Mouse (Mus musculus): ENCODE measurements around the gene BC034090. TPM values are rescaled to one million over a fixed set of nuclear protein-coding genes. Genes with fewer than 3 reads are reported as not detected.
"Not testable (repeated sequence)": the region's sequence is repeated elsewhere in the genome, so short reads cannot be mapped to it uniquely, and the experiment has no call there.

BC034090 gene
- polyA plus RNA-seq, 1 experiment from 2014 or later, result 0.30 TPM

DNA sequence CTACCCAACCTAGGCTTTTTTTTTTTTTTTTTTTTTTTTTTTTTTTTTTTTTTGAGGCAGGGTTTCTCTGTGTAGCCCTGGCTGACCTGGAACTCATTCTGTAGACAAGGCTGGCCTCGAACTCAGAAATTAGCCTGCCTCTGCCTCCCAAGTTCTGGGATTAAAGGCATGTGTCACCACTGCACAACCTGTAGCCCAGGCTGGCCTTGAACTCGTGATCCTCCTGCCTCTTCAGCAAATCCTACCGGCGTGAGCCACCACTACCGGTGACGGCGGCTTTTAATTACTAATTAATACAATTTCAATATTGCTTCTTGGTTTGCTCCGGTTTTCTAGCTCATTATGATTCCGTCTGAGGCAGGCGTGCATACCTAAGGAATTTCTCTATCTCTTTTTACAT, 18.3 kb upstream of the BC034090 start:
- WGBS (ENCODE audit: insufficient replicate concordance), result 73% methylated on average over 10 of the region's 10 CpGs
- not testable (repeated sequence) for H3K4me2 ChIP-seq; H3K9me3 ChIP-seq (replicated peaks); H3K9ac ChIP-seq; H3K4me1 ChIP-seq (replicated peaks); H3K36me3 ChIP-seq (replicated peaks); H3K4me3 ChIP-seq (replicated peaks); ATAC-seq (ENCODE audit: insufficient read depth); H3K27me3 ChIP-seq; H3K27ac ChIP-seq (replicated peaks)

DNA sequence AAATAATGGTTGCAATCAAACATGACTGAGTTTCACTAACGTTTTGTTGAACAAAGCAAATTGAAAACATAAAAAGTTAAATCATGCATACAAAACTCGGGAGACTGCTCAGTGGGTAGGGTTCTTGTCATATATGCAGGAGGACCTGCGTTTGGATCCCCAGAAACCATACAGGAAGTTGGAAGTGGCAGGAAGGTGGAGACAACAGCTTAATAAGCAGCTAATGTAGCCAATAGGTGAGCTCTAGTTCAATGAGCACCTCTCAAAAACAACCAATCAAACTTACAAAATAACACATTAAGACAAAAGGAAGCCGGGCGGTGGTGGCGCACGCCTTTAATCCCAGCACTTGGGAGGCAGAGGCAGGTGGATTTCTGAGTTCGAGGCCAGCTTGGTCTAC, 10.1 kb upstream of the BC034090 start:
- Histone ChIP-seq H3K4me3 (replicated peaks) (no peak overlapping the region), H3K27ac (replicated peaks) (no peak overlapping the region), H3K4me1 (replicated peaks) (peaks cover 12% of the 10 kb centered on the region), H3K27me3 (peaks cover 5% of the 10 kb centered on the region; the same call in 1 of the 2 replicates), H3K9ac (no peak overlapping the region), H3K9me3 (replicated peaks) (no peaks in the 10 kb centered on the region), H3K4me2 (no peak overlapping the region), H3K36me3 (replicated peaks) (no peaks in the 10 kb centered on the region)
- WGBS (ENCODE audit: insufficient replicate concordance), result 53% methylated on average over 8 of the region's 8 CpGs
- ATAC-seq (ENCODE audit: insufficient read depth), result no peak

DNA sequence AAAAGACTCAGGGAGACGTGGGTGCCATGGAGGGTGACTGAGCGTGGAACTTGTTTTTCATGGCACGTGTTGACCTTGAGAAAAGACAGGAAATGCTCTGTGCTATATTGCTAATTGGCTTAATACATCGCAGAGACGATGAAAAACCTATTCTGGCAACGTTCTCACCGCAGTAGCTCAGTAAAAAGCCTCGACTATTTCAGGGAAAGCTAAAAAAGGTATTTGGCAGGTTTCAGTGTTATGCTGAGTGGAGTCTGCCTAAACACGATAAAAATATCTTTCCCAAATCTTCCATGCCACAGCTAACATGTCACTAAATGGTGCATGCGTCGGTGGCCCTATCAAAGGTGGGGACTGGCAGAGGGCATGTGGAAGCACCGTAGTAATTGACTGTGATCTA, 8.9 kb upstream of the BC034090 start:
- Histone ChIP-seq H3K9ac (no peak overlapping the region), H3K4me1 (replicated peaks) (peaks cover 12% of the 10 kb centered on the region), H3K27me3 (peaks cover 11% of the 10 kb centered on the region; the same call in 1 of the 2 replicates), H3K36me3 (replicated peaks) (no peaks in the 10 kb centered on the region), H3K4me3 (replicated peaks) (no peak overlapping the region), H3K27ac (replicated peaks) (no peak overlapping the region), H3K9me3 (replicated peaks) (no peaks in the 10 kb centered on the region), H3K4me2 (no peak overlapping the region)
- ATAC-seq (ENCODE audit: insufficient read depth), result no peak
- WGBS (ENCODE audit: insufficient replicate concordance), result 50% methylated on average over 12 of the region's 12 CpGs

DNA sequence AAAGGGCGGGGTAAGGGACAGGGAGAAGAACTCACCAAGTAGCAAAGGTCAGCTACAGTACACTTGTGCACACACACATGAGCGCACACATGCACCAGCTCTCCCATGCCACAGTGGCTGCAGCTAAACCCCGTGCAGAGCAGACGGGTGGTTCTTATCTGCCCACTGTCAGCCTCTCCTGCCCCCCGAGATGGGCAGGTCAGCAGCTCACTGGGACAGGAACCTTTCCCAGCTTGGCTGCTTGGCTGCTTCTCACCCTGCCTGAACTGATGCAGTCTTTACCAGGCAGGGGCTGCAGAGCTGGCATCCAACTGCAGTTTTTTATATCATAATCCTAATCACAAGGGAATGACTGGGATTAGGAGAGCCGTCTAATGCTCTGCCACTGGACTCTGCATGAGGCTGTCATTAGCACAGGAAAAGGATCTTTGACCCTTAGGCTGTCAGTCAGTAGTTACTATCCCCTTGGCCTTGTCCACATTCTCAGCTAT, 8.4 kb upstream of the BC034090 start:
- WGBS (ENCODE audit: insufficient replicate concordance), result 17% methylated on average over 6 of the region's 6 CpGs
- peak; percentile 56 for ATAC-seq (ENCODE audit: insufficient read depth)
- no peak overlapping the region for H3K9ac ChIP-seq

DNA sequence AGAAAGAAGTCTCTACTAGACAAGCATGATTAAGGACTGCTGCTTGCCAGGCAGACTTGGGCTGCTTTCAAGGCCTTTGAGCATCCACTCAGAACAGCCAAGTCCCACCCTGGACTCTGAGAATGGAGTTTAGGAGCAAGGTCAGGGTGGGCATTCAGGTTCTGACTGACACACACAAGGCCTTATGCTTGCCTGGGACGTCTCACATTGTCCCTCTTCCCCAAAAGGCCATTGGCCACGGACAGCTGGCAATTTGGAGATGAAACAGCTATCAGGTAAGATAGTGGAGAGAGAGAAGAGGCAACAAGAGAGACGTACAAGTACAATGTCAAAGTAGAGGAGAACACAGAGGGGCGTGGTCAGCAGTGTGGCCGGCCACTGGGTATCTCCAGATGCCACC, 7.4 kb upstream of the BC034090 start:
- no peak for ATAC-seq (ENCODE audit: insufficient read depth)
- 37% methylated on average over 5 of the region's 5 CpGs for WGBS (ENCODE audit: insufficient replicate concordance)
- no peak overlapping the region for H3K4me3 ChIP-seq (replicated peaks)
- no peaks in the 10 kb centered on the region for H3K36me3 ChIP-seq (replicated peaks)
- no peak overlapping the region for H3K27ac ChIP-seq (replicated peaks)
- peaks cover 12% of the 10 kb centered on the region for H3K4me1 ChIP-seq (replicated peaks)
- no peak overlapping the region for H3K4me2 ChIP-seq
- H3K9ac ChIP-seq, result no peak overlapping the region
- peaks cover 27% of the 10 kb centered on the region for H3K27me3 ChIP-seq
- H3K9me3 ChIP-seq (replicated peaks), result no peaks in the 10 kb centered on the region

More for the DNA sequence above, 8.4 kb upstream of the BC034090 start:
- H3K27ac ChIP-seq (replicated peaks), result no peak overlapping the region
- no peaks in the 10 kb centered on the region for H3K36me3 ChIP-seq (replicated peaks)
- H3K4me3 ChIP-seq (replicated peaks), result no peak overlapping the region
- no peaks in the 10 kb centered on the region for H3K9me3 ChIP-seq (replicated peaks)
- H3K4me2 ChIP-seq, result no peak overlapping the region
- H3K27me3 ChIP-seq, result peaks cover 16% of the 10 kb centered on the region
- peaks cover 12% of the 10 kb centered on the region for H3K4me1 ChIP-seq (replicated peaks)

DNA sequence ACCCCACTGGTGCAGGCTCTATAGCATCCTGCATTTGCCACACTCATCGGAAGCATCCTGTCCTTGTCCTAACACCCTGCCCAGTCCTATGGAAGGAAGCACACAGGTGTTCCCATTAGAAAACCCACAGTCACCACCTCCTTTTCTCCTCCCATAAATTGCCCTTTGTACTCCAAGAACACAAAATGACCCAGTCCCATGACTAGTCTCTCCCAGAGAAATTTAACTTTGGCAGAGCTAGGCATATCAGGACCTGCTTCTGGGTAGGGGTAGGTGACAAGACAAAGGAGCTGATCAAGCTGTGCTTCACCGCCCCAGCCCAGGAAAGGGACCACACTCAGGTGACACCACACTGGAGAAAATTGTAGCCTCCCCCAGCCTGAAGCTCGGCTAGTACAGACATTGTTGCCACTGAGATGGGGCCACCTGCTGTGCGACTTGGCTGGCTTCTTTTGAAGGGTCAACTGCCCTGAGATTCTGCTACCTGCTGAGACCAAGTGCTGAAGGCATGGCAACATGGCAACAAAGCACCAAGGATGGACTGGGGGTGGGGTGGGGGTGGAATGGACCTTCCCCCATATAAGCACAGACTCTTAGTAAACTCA, 6.4 kb upstream of the BC034090 start:
- H3K4me1 ChIP-seq (replicated peaks), result peaks cover 12% of the 10 kb centered on the region
- H3K27ac ChIP-seq (replicated peaks), result no peak overlapping the region
- WGBS (ENCODE audit: insufficient replicate concordance), result 50% methylated on average over 4 of the region's 4 CpGs
- H3K4me2 ChIP-seq, result no peak overlapping the region
- no peaks in the 10 kb centered on the region for H3K36me3 ChIP-seq (replicated peaks)
- no peak for ATAC-seq (ENCODE audit: insufficient read depth)
- no peak overlapping the region for H3K4me3 ChIP-seq (replicated peaks)
- H3K9me3 ChIP-seq (replicated peaks), result no peaks in the 10 kb centered on the region
- H3K27me3 ChIP-seq, result peaks cover 36% of the 10 kb centered on the region
- H3K9ac ChIP-seq, result no peak overlapping the region

DNA sequence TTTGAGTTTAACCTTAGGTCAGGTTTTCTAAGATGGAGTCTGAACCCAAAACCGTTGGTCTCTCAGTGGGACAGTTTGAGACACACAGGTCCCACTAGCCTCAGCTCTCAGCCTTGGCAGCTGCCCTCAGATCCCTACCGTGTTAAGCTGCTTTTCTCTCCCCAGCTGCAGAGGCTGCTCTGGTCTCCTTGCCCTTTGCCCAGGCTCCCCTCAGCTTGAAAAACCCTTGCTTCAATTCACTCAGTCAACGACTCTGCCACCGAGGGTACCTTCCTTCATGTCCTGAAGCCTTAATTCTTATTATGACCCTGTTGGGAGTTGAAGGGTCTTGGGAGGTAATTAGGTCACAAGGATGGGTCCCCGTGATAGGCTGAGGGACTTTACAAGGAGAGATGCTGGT, 5.7 kb upstream of the BC034090 start:
- ATAC-seq (ENCODE audit: insufficient read depth), result no peak
- Histone ChIP-seq H3K9me3 (replicated peaks) (no peaks in the 10 kb centered on the region), H3K4me3 (replicated peaks) (no peak overlapping the region), H3K4me2 (no peak overlapping the region), H3K27me3 (peaks cover 43% of the 10 kb centered on the region), H3K9ac (no peak overlapping the region), H3K27ac (replicated peaks) (no peak overlapping the region), H3K4me1 (replicated peaks) (peaks cover 12% of the 10 kb centered on the region), H3K36me3 (replicated peaks) (no peaks in the 10 kb centered on the region)
- 36% methylated on average over 5 of the region's 5 CpGs for WGBS (ENCODE audit: insufficient replicate concordance)

DNA sequence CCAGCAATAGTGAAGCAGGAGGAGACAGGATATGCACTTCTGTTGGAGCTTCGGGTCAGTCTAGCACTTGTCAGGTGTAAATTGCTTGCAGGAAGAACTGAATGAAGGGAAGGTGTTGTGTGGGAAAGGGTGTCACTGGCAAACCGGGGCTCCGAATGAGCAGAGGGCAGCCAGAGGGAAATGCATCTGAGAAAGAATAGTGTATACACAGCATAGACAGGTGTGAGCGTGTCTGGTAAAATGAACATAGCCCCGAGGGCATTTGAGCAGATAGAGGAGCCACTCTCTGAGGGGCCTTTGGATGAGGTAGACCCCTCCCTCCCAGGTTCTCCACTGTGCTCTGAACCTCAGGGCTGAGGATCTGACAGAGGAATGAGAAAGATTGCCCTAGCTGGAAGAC, 3.8 kb upstream of the BC034090 start:
- WGBS (ENCODE audit: insufficient replicate concordance), result 44% methylated on average over 5 of the region's 5 CpGs
- no peak overlapping the region for H3K9ac ChIP-seq
- no peaks in the 10 kb centered on the region for H3K36me3 ChIP-seq (replicated peaks)
- no peak overlapping the region for H3K4me3 ChIP-seq (replicated peaks)
- H3K9me3 ChIP-seq (replicated peaks), result no peaks in the 10 kb centered on the region
- no peak overlapping the region for H3K4me2 ChIP-seq
- no peak overlapping the region for H3K27ac ChIP-seq (replicated peaks)
- H3K4me1 ChIP-seq (replicated peaks), result peaks cover 17% of the 10 kb centered on the region
- ATAC-seq (ENCODE audit: insufficient read depth), result no peak
- peaks cover 62% of the 10 kb centered on the region for H3K27me3 ChIP-seq

DNA sequence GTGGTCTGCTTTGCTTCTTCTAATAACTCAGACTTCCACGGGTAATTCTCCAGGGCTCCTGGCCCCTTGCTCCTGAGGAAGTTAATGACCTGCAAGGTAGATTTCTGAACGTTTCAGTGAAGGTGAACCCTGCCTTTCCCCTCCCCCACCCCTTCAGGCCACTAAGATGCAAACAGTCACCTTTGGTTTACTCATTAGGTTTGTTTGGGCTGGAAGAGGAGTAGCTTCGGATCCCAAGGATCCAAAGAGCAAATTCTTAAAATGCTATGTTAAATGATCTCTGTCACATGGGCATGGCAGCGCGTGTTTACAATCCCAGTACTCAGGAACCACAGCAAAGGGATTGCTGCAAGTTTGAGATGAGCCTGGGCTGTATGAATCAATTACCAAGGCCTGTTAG, 3.2 kb upstream of the BC034090 start:
- ATAC-seq (ENCODE audit: insufficient read depth), result no peak
- WGBS (ENCODE audit: insufficient replicate concordance), result 26% methylated on average over 5 of the region's 5 CpGs
- H3K4me2 ChIP-seq, result no peak overlapping the region
- H3K9me3 ChIP-seq (replicated peaks), result no peaks in the 10 kb centered on the region
- H3K36me3 ChIP-seq (replicated peaks), result no peaks in the 10 kb centered on the region
- no peak overlapping the region for H3K27ac ChIP-seq (replicated peaks)
- H3K4me1 ChIP-seq (replicated peaks), result peaks cover 11% of the 10 kb centered on the region
- no peak overlapping the region for H3K4me3 ChIP-seq (replicated peaks)
- H3K9ac ChIP-seq, result no peak overlapping the region
- H3K27me3 ChIP-seq, result peaks cover 67% of the 10 kb centered on the region

DNA sequence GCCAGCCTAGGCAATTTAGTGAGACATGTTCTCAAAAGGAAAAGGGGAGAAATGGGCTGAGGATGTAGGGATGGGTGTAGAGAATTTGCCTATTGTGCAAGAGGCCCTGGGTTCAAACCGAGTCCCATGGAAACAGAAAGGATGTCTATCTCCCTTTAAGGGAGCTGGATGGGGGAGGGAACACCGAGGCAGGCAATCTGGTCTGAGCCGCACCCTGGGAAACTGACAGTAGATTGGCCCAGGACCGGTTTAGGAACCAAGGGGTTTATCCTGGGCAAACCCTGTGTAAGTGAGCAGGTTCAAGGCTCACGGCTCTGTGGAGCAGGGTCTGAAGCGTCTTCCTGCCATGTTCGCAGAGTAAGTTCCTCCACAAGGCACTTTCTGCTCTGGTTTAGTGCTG, 1.3 kb upstream of the BC034090 start:
- Histone ChIP-seq H3K36me3 (replicated peaks) (no peaks in the 10 kb centered on the region), H3K9ac (no peak overlapping the region), H3K4me2 (no peak overlapping the region), H3K27ac (replicated peaks) (no peak overlapping the region), H3K27me3 (peaks cover 81% of the 10 kb centered on the region), H3K9me3 (replicated peaks) (no peaks in the 10 kb centered on the region), H3K4me1 (replicated peaks) (peaks cover 8% of the 10 kb centered on the region), H3K4me3 (replicated peaks) (no peak overlapping the region)
- ATAC-seq (ENCODE audit: insufficient read depth), result no peak
- 57% methylated on average over 7 of the region's 7 CpGs for WGBS (ENCODE audit: insufficient replicate concordance)

DNA sequence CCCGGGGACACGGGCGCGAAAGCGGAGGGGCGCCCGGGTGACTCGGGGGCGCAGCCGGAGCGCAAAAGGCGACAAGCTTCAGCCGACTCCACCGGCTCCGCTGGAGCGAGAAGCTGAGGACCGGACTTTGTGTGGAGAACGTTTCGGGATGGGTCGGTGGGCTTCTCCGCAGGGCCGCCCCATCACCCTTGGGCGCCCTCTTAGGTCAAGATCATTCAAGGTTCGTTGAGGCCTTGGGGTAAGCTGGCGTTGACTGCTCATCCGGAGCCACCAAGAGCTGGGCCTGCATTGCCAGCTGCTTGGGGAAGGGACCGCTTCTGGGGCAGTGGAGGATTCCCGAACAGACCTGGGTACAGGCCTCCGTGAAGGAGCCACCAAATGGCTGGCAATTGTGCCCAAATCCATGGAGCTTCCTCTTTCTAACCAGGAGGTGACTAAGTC, 547 bp upstream of the BC034090 start:
- ATAC-seq (ENCODE audit: insufficient read depth), result no peak
- peak overlapping the region; percentile 50 for H3K4me3 ChIP-seq (replicated peaks)
- H3K9me3 ChIP-seq (replicated peaks), result no peaks in the 10 kb centered on the region
- H3K4me2 ChIP-seq, result peak overlapping the region; percentile 65
- peaks cover 8% of the 10 kb centered on the region for H3K4me1 ChIP-seq (replicated peaks)
- 5% methylated on average over 29 of the region's 29 CpGs for WGBS (ENCODE audit: insufficient replicate concordance)
- H3K27me3 ChIP-seq, result peaks cover 81% of the 10 kb centered on the region
- no peak overlapping the region for H3K27ac ChIP-seq (replicated peaks)
- H3K36me3 ChIP-seq (replicated peaks), result no peaks in the 10 kb centered on the region
- no peak overlapping the region for H3K9ac ChIP-seq

DNA sequence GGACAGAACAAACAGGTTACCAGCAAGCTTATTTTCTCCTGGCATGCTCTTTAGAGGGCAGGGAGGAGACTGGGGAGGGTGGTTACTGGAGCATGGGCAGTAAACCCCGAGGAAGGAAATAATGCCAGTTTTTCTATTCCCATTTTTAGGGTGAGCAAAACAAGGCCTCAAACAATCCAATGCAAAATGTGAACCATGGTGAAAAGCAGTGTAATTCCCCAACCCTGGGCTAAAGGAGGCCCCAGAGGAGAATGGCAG, 1.8 kb downstream of the BC034090 start:
- 61% methylated on average over 1 of the region's 1 CpGs for WGBS (ENCODE audit: insufficient replicate concordance)
- Histone ChIP-seq H3K9ac (no peak overlapping the region), H3K36me3 (replicated peaks) (no peaks in the 10 kb centered on the region), H3K4me2 (no peak overlapping the region), H3K27me3 (peaks cover 65% of the 10 kb centered on the region), H3K4me3 (replicated peaks) (no peak overlapping the region), H3K27ac (replicated peaks) (no peak overlapping the region), H3K4me1 (replicated peaks) (peaks cover 8% of the 10 kb centered on the region), H3K9me3 (replicated peaks) (no peaks in the 10 kb centered on the region)
- no peak for ATAC-seq (ENCODE audit: insufficient read depth)

Measured in liver, embryonic 15.5 days (tissue).